Mouse (Mus musculus): ENCODE measurements around the gene Nckap5. TPM values are rescaled to one million over a fixed set of nuclear protein-coding genes. Genes with fewer than 3 reads are reported as not detected.
A peak's percentile ranks its signal among the peaks of the same experiment; 100 is the strongest.

The Nckap5 gene
- 1 to 10 TPM; 1.5 to 1.7 TPM for total RNA-seq (2021)
- long read RNA-seq, experiment 1, partial matches to known transcripts, result 0 of 26 reads
- long read RNA-seq, experiment 1, other reads (novel, unspliced or antisense), result 26 of 26 reads
- long read RNA-seq, experiment 2, partial matches to known transcripts, result 0 of 37 reads
- long read RNA-seq, experiment 2, other reads (novel, unspliced or antisense), result 37 of 37 reads

GRCm38 (mm10) chr1:126830031-126830927, at the start of gene Nckap5:
Gene Nckap5 (minus strand): TSS chr1:126830799.
- intact Hi-C loops (cut with DNase I; ENCODE audit: low total_unique reads), result no loop called here
- peak; percentile 76 for DNase-seq

GRCm38 (mm10) chr1:126877495-126877894, 46.9 kb upstream of the Nckap5 start:
- DNase-seq, result no peak
- intact Hi-C loops (cut with DNase I; ENCODE audit: low total_unique reads), result no loop called here

- intact Hi-C loops (cut with DNase I; ENCODE audit: low total_unique reads), result no loop called here
- DNase-seq, result no peak
Measured at GRCm38 (mm10) chr1:126868372-126868771, 37.8 kb upstream of the Nckap5 start.

- DNase-seq, result no peak
- intact Hi-C loops (cut with DNase I; ENCODE audit: low total_unique reads), result no loop called here
Measured at GRCm38 (mm10) chr1:126867912-126868311, 37.3 kb upstream of the Nckap5 start.

- DNase-seq, result no peak
- intact Hi-C loops (cut with DNase I; ENCODE audit: low total_unique reads), result no loop called here
Measured at GRCm38 (mm10) chr1:126865591-126866086, 35.0 kb upstream of the Nckap5 start.

- no peak for DNase-seq
- intact Hi-C loops (cut with DNase I; ENCODE audit: low total_unique reads), result no loop called here
Measured at GRCm38 (mm10) chr1:126861816-126862215, 31.2 kb upstream of the Nckap5 start.

GRCm38 (mm10) chr1:126860537-126860936, 29.9 kb upstream of the Nckap5 start:
- DNase-seq, result no peak
- intact Hi-C loops (cut with DNase I; ENCODE audit: low total_unique reads), result no loop called here

GRCm38 (mm10) chr1:126849481-126849880, 18.9 kb upstream of the Nckap5 start:
- DNase-seq, result no peak
- intact Hi-C loops (cut with DNase I; ENCODE audit: low total_unique reads), result no loop called here

GRCm38 (mm10) chr1:126846317-126846716, 15.7 kb upstream of the Nckap5 start:
- intact Hi-C loops (cut with DNase I; ENCODE audit: low total_unique reads), result no loop called here
- DNase-seq, result no peak

GRCm38 (mm10) chr1:126832885-126833284, 2.3 kb upstream of the Nckap5 start:
- DNase-seq, result no peak
- intact Hi-C loops (cut with DNase I; ENCODE audit: low total_unique reads), result no loop called here

- intact Hi-C loops (cut with DNase I; ENCODE audit: low total_unique reads), result no loop called here
- peak; percentile 5 for DNase-seq
Measured at GRCm38 (mm10) chr1:126829031-126829430, 1.6 kb downstream of the Nckap5 start.

- intact Hi-C loops (cut with DNase I; ENCODE audit: low total_unique reads), result no loop called here
- no peak for DNase-seq
Measured at GRCm38 (mm10) chr1:126824841-126825240, 5.8 kb downstream of the Nckap5 start.

- DNase-seq, result no peak
- intact Hi-C loops (cut with DNase I; ENCODE audit: low total_unique reads), result no loop called here
Measured at GRCm38 (mm10) chr1:126822246-126822645, 8.4 kb downstream of the Nckap5 start.

- peak; percentile 55 for DNase-seq
- intact Hi-C loops (cut with DNase I; ENCODE audit: low total_unique reads), result no loop called here
Measured at GRCm38 (mm10) chr1:126817381-126818034, 13.1 kb downstream of the Nckap5 start.

- intact Hi-C loops (cut with DNase I; ENCODE audit: low total_unique reads), result no loop called here
- no peak for DNase-seq
Measured at GRCm38 (mm10) chr1:126806994-126807611, 23.5 kb downstream of the Nckap5 start.

- peak; percentile 29 for DNase-seq
- intact Hi-C loops (cut with DNase I; ENCODE audit: low total_unique reads), result no loop called here
Measured at GRCm38 (mm10) chr1:126806548-126806947, 24.1 kb downstream of the Nckap5 start.

- DNase-seq, result no peak
- intact Hi-C loops (cut with DNase I; ENCODE audit: low total_unique reads), result no loop called here
Measured at GRCm38 (mm10) chr1:126802405-126802804, 28.2 kb downstream of the Nckap5 start.

- no peak for DNase-seq
- intact Hi-C loops (cut with DNase I; ENCODE audit: low total_unique reads), result no loop called here
Measured at GRCm38 (mm10) chr1:126801706-126802105, 28.9 kb downstream of the Nckap5 start.

GRCm38 (mm10) chr1:126799379-126799798, 31.2 kb downstream of the Nckap5 start:
- DNase-seq, result no peak
- intact Hi-C loops (cut with DNase I; ENCODE audit: low total_unique reads), result no loop called here

Data from gastrocnemius, postnatal 14 days (tissue).